Mouse (Mus musculus): Measurements from ENCODE around the gene Pmfbp1.
"Not testable (repeated sequence)": the region's sequence is repeated elsewhere in the genome, so short reads cannot be mapped to it uniquely, and the experiment has no call there.

Pmfbp1 gene

GRCm38 (mm10) chr8:109493727-109494126 lies at the start of gene Pmfbp1:
Pmfbp1 (plus strand) TSS chr8:109494027.
- no peak for DNase-seq

GRCm38 (mm10) chr8:109446896-109447295 lies 46.9 kb upstream of the Pmfbp1 start:
- not testable (repeated sequence) for DNase-seq

- peak; percentile 66 for DNase-seq
These were observed 42.8 kb upstream of the Pmfbp1 start for GRCm38 (mm10) chr8:109451000-109451399.

- no peak for DNase-seq
These were observed 38.7 kb upstream of the Pmfbp1 start for GRCm38 (mm10) chr8:109455113-109455512.

- no peak for DNase-seq
These were observed 36.4 kb upstream of the Pmfbp1 start for GRCm38 (mm10) chr8:109457387-109457786.

- no peak for DNase-seq
These were observed 35.2 kb upstream of the Pmfbp1 start for GRCm38 (mm10) chr8:109458580-109458979.

GRCm38 (mm10) chr8:109463075-109463474 lies 30.8 kb upstream of the Pmfbp1 start:
- no peak for DNase-seq

- DNase-seq: peak; percentile 40
These were observed 30.0 kb upstream of the Pmfbp1 start for GRCm38 (mm10) chr8:109463677-109464313.

- peak; percentile 66 for DNase-seq
These were observed 29.4 kb upstream of the Pmfbp1 start for GRCm38 (mm10) chr8:109464451-109464891.

GRCm38 (mm10) chr8:109465056-109465455 lies 28.8 kb upstream of the Pmfbp1 start:
- DNase-seq: no peak

- DNase-seq: no peak
These were observed 28.1 kb upstream of the Pmfbp1 start for GRCm38 (mm10) chr8:109465761-109466160.

GRCm38 (mm10) chr8:109467516-109467915 lies 26.3 kb upstream of the Pmfbp1 start:
- peak; percentile 37 for DNase-seq

- no peak for DNase-seq
These were observed 25.7 kb upstream of the Pmfbp1 start for GRCm38 (mm10) chr8:109468112-109468511.

- no peak for DNase-seq
These were observed 22.0 kb upstream of the Pmfbp1 start for GRCm38 (mm10) chr8:109471876-109472275.

GRCm38 (mm10) chr8:109472400-109472799 lies 21.4 kb upstream of the Pmfbp1 start:
- no peak for DNase-seq

- no peak for DNase-seq
These were observed 19.2 kb upstream of the Pmfbp1 start for GRCm38 (mm10) chr8:109474442-109475121.

GRCm38 (mm10) chr8:109475436-109475835 lies 18.4 kb upstream of the Pmfbp1 start:
- no peak for DNase-seq

GRCm38 (mm10) chr8:109478586-109478985 lies 15.2 kb upstream of the Pmfbp1 start:
- DNase-seq: no peak

GRCm38 (mm10) chr8:109484741-109485140 lies 9.1 kb upstream of the Pmfbp1 start:
- no peak for DNase-seq

GRCm38 (mm10) chr8:109485530-109485929 lies 8.3 kb upstream of the Pmfbp1 start:
- DNase-seq: no peak

GRCm38 (mm10) chr8:109492785-109493184 lies 1.0 kb upstream of the Pmfbp1 start:
- no peak for DNase-seq

- no peak for DNase-seq
These were observed 774 bp downstream of the Pmfbp1 start for GRCm38 (mm10) chr8:109494601-109495000.

- no peak for DNase-seq
These were observed 3.6 kb downstream of the Pmfbp1 start for GRCm38 (mm10) chr8:109497431-109497830.

- DNase-seq: no peak
These were observed 5.3 kb downstream of the Pmfbp1 start for GRCm38 (mm10) chr8:109499009-109499717.

All from retina, postnatal 1 day (tissue).